Mouse (Mus musculus): ENCODE measurements at regions not wholly inside any gene's neighbourhood (a gene's known extent, or its start where the extent isn't known, plus 50 kb on each side); places are given as distances from the start of the nearest gene placed in this dataset.

GRCm38 (mm10) chr19:54757761-54758160, 369.3 kb downstream of the Gpam start:
- TF ChIP-seq POU5F1 (IDR thresholded peaks at IDR 0.05; ENCODE audit: borderline replicate concordance, low read length), result no peak
- TF ChIP-seq CTCF (conservative IDR thresholded peaks at IDR 0.05; ENCODE audit: low read length), result no peak
- TF ChIP-seq NANOG (IDR thresholded peaks at IDR 0.05; ENCODE audit: borderline replicate concordance, low read length), result no peak

All from E14TG2a.4 (cell line).